Mouse (Mus musculus): ENCODE results near the gene Irf3. TPM values are rescaled to one million over a fixed set of nuclear protein-coding genes. Genes with fewer than 3 reads are reported as not detected.

Gene Irf3
- polyA plus RNA-seq, 1 experiment from 2014 or later = 92.6 TPM

- Histone ChIP-seq H3K36me3 (peaks cover 64% of the 10 kb centered on the region), H3K4me2 (peak within 1 kb of the TSS; percentile 92), H3K4me1 (peaks cover 33% of the 10 kb centered on the region), H3K27ac (peak within 1 kb of the TSS; percentile 88), H3K9me3 (no peaks in the 10 kb centered on the region), H3K4me3 (peak within 1 kb of the TSS; percentile 66), H3K27me3 (no peaks in the 10 kb centered on the region), H3K9ac (peak within 1 kb of the TSS; percentile 71)
- 2% methylated on average over 18 of the region's 18 CpGs for WGBS
- ATAC-seq (ENCODE audit: borderline replicate concordance, extremely low read depth, low FRiP score, low TSS enrichment) = no peak
Observed at GRCm38 (mm10) chr7:44998501-44998955, 1.1 kb downstream of the Irf3 start, which contains the start of gene Bcl2l12. Bcl2l12 (minus strand) TSS chr7:44998712.

- Histone ChIP-seq H3K27ac (0 out of 2 replicates have a peak overlapping the region, but pooled peaks have one; percentile 29), H3K4me3 (peak overlapping the region; percentile 9; the same call in 1 of the 2 replicates), H3K4me2 (peak overlapping the region; percentile 92), H3K9ac (0 out of 2 replicates have a peak overlapping the region, but pooled peaks have one; percentile 3), H3K9me3 (no peaks in the 10 kb centered on the region), H3K27me3 (no peaks in the 10 kb centered on the region), H3K4me1 (peaks cover 33% of the 10 kb centered on the region), H3K36me3 (peaks cover 64% of the 10 kb centered on the region)
- WGBS = 56% methylated on average over 11 of the region's 11 CpGs
- ATAC-seq (ENCODE audit: borderline replicate concordance, extremely low read depth, low FRiP score, low TSS enrichment) = no peak
Observed at GRCm38 (mm10) chr7:44999753-45000152, 2.3 kb downstream of the Irf3 start.

- H3K27me3 ChIP-seq = no peaks in the 10 kb centered on the region
- 78% methylated on average over 21 of the region's 21 CpGs for WGBS
- H3K36me3 ChIP-seq = peaks cover 64% of the 10 kb centered on the region
- no peak overlapping the region for H3K27ac ChIP-seq
- H3K9ac ChIP-seq = no peak overlapping the region
- H3K4me1 ChIP-seq = peaks cover 32% of the 10 kb centered on the region
- no peak overlapping the region for H3K4me3 ChIP-seq
- H3K9me3 ChIP-seq = no peaks in the 10 kb centered on the region
- ATAC-seq (ENCODE audit: borderline replicate concordance, extremely low read depth, low FRiP score, low TSS enrichment) = no peak
- no peak overlapping the region for H3K4me2 ChIP-seq
Observed at GRCm38 (mm10) chr7:45000539-45001114, 3.2 kb downstream of the Irf3 start.

- 82% methylated on average over 7 of the region's 7 CpGs for WGBS
- ATAC-seq (ENCODE audit: borderline replicate concordance, extremely low read depth, low FRiP score, low TSS enrichment) = no peak
- H3K9ac ChIP-seq = no peak overlapping the region
- no peaks in the 10 kb centered on the region for H3K9me3 ChIP-seq
- no peak overlapping the region for H3K27ac ChIP-seq
- H3K4me1 ChIP-seq = peaks cover 21% of the 10 kb centered on the region
- peaks cover 79% of the 10 kb centered on the region for H3K36me3 ChIP-seq
- no peak overlapping the region for H3K4me3 ChIP-seq
- no peak overlapping the region for H3K4me2 ChIP-seq
- no peaks in the 10 kb centered on the region for H3K27me3 ChIP-seq
Observed at GRCm38 (mm10) chr7:45002440-45002839, 5.0 kb downstream of the Irf3 start.

GRCm38 (mm10) chr7:45004546-45004945 lies 7.1 kb downstream of the Irf3 start:
- H3K27ac ChIP-seq = no peak overlapping the region
- H3K9ac ChIP-seq = no peak overlapping the region
- 49% methylated on average over 3 of the region's 3 CpGs for WGBS
- no peak overlapping the region for H3K4me3 ChIP-seq
- no peak for ATAC-seq (ENCODE audit: borderline replicate concordance, extremely low read depth, low FRiP score, low TSS enrichment)
- H3K36me3 ChIP-seq = peaks cover 96% of the 10 kb centered on the region
- peaks cover 7% of the 10 kb centered on the region for H3K4me1 ChIP-seq
- H3K9me3 ChIP-seq = no peaks in the 10 kb centered on the region
- H3K27me3 ChIP-seq = no peaks in the 10 kb centered on the region
- no peak overlapping the region for H3K4me2 ChIP-seq

- no peaks in the 10 kb centered on the region for H3K9me3 ChIP-seq
- H3K27ac ChIP-seq = no peak overlapping the region
- H3K4me1 ChIP-seq = no peaks in the 10 kb centered on the region
- H3K36me3 ChIP-seq = peaks cover 96% of the 10 kb centered on the region
- no peaks in the 10 kb centered on the region for H3K27me3 ChIP-seq
- no peak overlapping the region for H3K9ac ChIP-seq
- H3K4me3 ChIP-seq = no peak overlapping the region
- 79% methylated on average over 6 of the region's 6 CpGs for WGBS
- no peak for ATAC-seq (ENCODE audit: borderline replicate concordance, extremely low read depth, low FRiP score, low TSS enrichment)
- H3K4me2 ChIP-seq = no peak overlapping the region
Observed at GRCm38 (mm10) chr7:45005321-45005992, 8.0 kb downstream of the Irf3 start.

GRCm38 (mm10) chr7:45006503-45006902 lies 9.1 kb downstream of the Irf3 start:
- Histone ChIP-seq H3K27me3 (no peaks in the 10 kb centered on the region), H3K36me3 (peaks cover 94% of the 10 kb centered on the region), H3K4me2 (no peak overlapping the region), H3K4me3 (no peak overlapping the region), H3K9ac (no peak overlapping the region), H3K27ac (no peak overlapping the region), H3K4me1 (no peaks in the 10 kb centered on the region), H3K9me3 (no peaks in the 10 kb centered on the region)
- 90% methylated on average over 12 of the region's 12 CpGs for WGBS
- no peak for ATAC-seq (ENCODE audit: borderline replicate concordance, extremely low read depth, low FRiP score, low TSS enrichment)

- no peak overlapping the region for H3K4me3 ChIP-seq
- no peak for ATAC-seq (ENCODE audit: borderline replicate concordance, extremely low read depth, low FRiP score, low TSS enrichment)
- H3K4me2 ChIP-seq = no peak overlapping the region
- WGBS = 92% methylated on average over 29 of the region's 29 CpGs
- no peaks in the 10 kb centered on the region for H3K4me1 ChIP-seq
- H3K9ac ChIP-seq = no peak overlapping the region
- H3K9me3 ChIP-seq = no peaks in the 10 kb centered on the region
- H3K27me3 ChIP-seq = no peaks in the 10 kb centered on the region
- H3K36me3 ChIP-seq = peaks cover 94% of the 10 kb centered on the region
- H3K27ac ChIP-seq = no peak overlapping the region
Observed at GRCm38 (mm10) chr7:45007141-45007540, 9.7 kb downstream of the Irf3 start.

GRCm38 (mm10) chr7:45007846-45008245 lies 10.4 kb downstream of the Irf3 start:
- no peak overlapping the region for H3K9ac ChIP-seq
- WGBS = 94% methylated on average over 30 of the region's 30 CpGs
- no peak overlapping the region for H3K4me2 ChIP-seq
- peaks cover 94% of the 10 kb centered on the region for H3K36me3 ChIP-seq
- no peak for ATAC-seq (ENCODE audit: borderline replicate concordance, extremely low read depth, low FRiP score, low TSS enrichment)
- no peaks in the 10 kb centered on the region for H3K27me3 ChIP-seq
- no peaks in the 10 kb centered on the region for H3K4me1 ChIP-seq
- no peak overlapping the region for H3K27ac ChIP-seq
- H3K4me3 ChIP-seq = no peak overlapping the region
- H3K9me3 ChIP-seq = no peaks in the 10 kb centered on the region

- no peak overlapping the region for H3K4me2 ChIP-seq
- no peak overlapping the region for H3K4me3 ChIP-seq
- H3K36me3 ChIP-seq = peaks cover 94% of the 10 kb centered on the region
- no peak for ATAC-seq (ENCODE audit: borderline replicate concordance, extremely low read depth, low FRiP score, low TSS enrichment)
- H3K9ac ChIP-seq = no peak overlapping the region
- 0 out of 2 replicates have a peak, but pooled peaks cover 4% of the 10 kb centered on the region for H3K4me1 ChIP-seq
- 91% methylated on average over 19 of the region's 19 CpGs for WGBS
- no peaks in the 10 kb centered on the region for H3K9me3 ChIP-seq
- H3K27me3 ChIP-seq = no peaks in the 10 kb centered on the region
- no peak overlapping the region for H3K27ac ChIP-seq
Observed at GRCm38 (mm10) chr7:45008411-45008810, 11.0 kb downstream of the Irf3 start.

- Histone ChIP-seq H3K4me1 (peaks cover 15% of the 10 kb centered on the region), H3K27me3 (no peaks in the 10 kb centered on the region), H3K36me3 (peaks cover 66% of the 10 kb centered on the region), H3K4me3 (no peak overlapping the region), H3K9ac (no peak overlapping the region), H3K4me2 (no peak overlapping the region), H3K27ac (no peak overlapping the region), H3K9me3 (no peaks in the 10 kb centered on the region)
- no peak for ATAC-seq (ENCODE audit: borderline replicate concordance, extremely low read depth, low FRiP score, low TSS enrichment)
- WGBS = 95% methylated on average over 6 of the region's 6 CpGs
Observed at GRCm38 (mm10) chr7:45012011-45012410, 14.6 kb downstream of the Irf3 start.

GRCm38 (mm10) chr7:45012824-45013223 lies 15.4 kb downstream of the Irf3 start:
- Histone ChIP-seq H3K4me1 (peaks cover 15% of the 10 kb centered on the region), H3K9me3 (no peaks in the 10 kb centered on the region), H3K27me3 (no peaks in the 10 kb centered on the region), H3K4me2 (no peak overlapping the region), H3K27ac (no peak overlapping the region), H3K36me3 (peaks cover 58% of the 10 kb centered on the region), H3K9ac (no peak overlapping the region), H3K4me3 (no peak overlapping the region)
- 76% methylated on average over 4 of the region's 4 CpGs for WGBS
- ATAC-seq (ENCODE audit: borderline replicate concordance, extremely low read depth, low FRiP score, low TSS enrichment) = no peak

Data from lung, embryonic 15.5 days (tissue).